Comparison of ENCODE assay signal across 9 mouse cellular contexts in the genomic region with DNA sequence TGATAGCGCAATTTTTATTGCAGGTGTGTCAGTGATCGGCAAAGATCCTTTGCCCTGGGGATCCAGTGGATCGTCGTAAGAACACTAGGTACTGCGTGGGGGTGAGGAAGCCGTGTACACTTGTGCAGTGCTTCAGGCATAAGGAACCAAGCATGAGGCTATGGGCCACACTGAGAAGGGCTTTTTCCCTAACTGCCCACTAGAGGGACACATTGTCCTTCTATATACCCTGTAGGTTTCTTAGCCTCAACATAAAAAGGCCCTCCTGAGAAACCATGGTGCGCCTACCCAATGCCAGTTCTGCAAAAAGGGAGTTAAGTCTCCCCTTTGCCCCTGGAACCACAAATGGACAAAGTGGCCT. TPM values are rescaled to one million over a fixed set of nuclear protein-coding genes. Genes with fewer than 3 reads are reported as not detected.
DNase-seq lines count a peak whose midpoint lies in the region; ATAC-seq lines count a peak whose summit lies in the region.
"Had no signal": no experiment of that assay in that cellular context is flagged by ENCODE, and none has a peak within 500 bp of the region (broad histone marks: within the 10 kb centered on the region; RNA-seq: fewer than 3 reads in every experiment).

No protein-coding gene starts in this region.

- WGBS in hindbrain, embryonic 14.5 days, result 42% methylated on average over 7 of the region's 7 CpGs

- no peak overlapping the region for H3K4me3 ChIP-seq in hindbrain, embryonic 14.5 days (replicated peaks; ENCODE audit: low read length)

- no peak overlapping the region for H3K27ac ChIP-seq in hindbrain, embryonic 14.5 days

- H3K27me3 ChIP-seq in hindbrain, embryonic 14.5 days (ENCODE audit: control insufficient read depth, insufficient read depth, low read length), result peaks cover 3% of the 10 kb centered on the region; the same call in 1 of the 2 replicates

- H3K9me3 ChIP-seq in hindbrain, embryonic 14.5 days (ENCODE audit: control insufficient read depth, low read length), result no peaks in the 10 kb centered on the region

- no peak overlapping the region for H3K4me2 ChIP-seq in hindbrain, embryonic 14.5 days (replicated peaks)

- H3K9ac ChIP-seq in hindbrain, embryonic 14.5 days, result no peak overlapping the region

- ATAC-seq in hindbrain, embryonic 14.5 days (ENCODE audit: low FRiP score), result peak; percentile 80
- ATAC-seq in megakaryocyte, adult 5-6 weeks (ENCODE audit: poor library complexity, severe bottlenecking), result peak; percentile 79

- peak; percentile 28 to 81 for DNase-seq in adrenal gland, adult (ENCODE audit: inconsistent age in 2 of 2, low spot score in 1 of 2)
- no peak for DNase-seq in adrenal gland, postnatal 4 days (ENCODE audit: low spot score in 2 of 2)
- peak; percentile 73 for DNase-seq in NIH3T3 (ENCODE audit: low read depth)
- peak; percentile 8 for DNase-seq in fibroblast of lung, adult 2 months (ENCODE audit: low read depth)
- peak; percentile 86 for DNase-seq in hindbrain, embryonic 14.5 days (ENCODE audit: low spot score)
- peak; percentile 60 for DNase-seq in left cerebral cortex, adult 11 months (ENCODE audit: low spot score)
- DNase-seq in skeletal muscle tissue, adult 2 months (ENCODE audit: low read depth, low spot score), result peak; percentile 30

- H3K4me1 ChIP-seq in hindbrain, embryonic 14.5 days (replicated peaks; ENCODE audit: control insufficient read depth, insufficient read depth, low read length), result no peaks in the 10 kb centered on the region

- no peaks in the 10 kb centered on the region for H3K36me3 ChIP-seq in hindbrain, embryonic 14.5 days (replicated peaks; ENCODE audit: control insufficient read depth, insufficient read depth)

RNA-seq across cellular contexts. Expression of gene Slco4a1, which starts 17.0 kb away (rescaled TPM):
- under 1 TPM; 0.59 TPM for total RNA-seq in adrenal gland, postnatal 4 days (2021)
- polyA plus RNA-seq in hindbrain, embryonic 14.5 days (2014; fragmentation: Nextera tagmentation; extraction: Ambion mirVana), result 1.4 and 2.2 TPM in 2 replicates
- total RNA-seq in megakaryocyte, adult 5-6 weeks (2015), result 2.6 and 2.7 TPM in 2 replicates
- 2.5 and 2.7 TPM in 2 replicates for total RNA-seq in megakaryocyte, adult 5-6 weeks (2017)

RNA-seq across cellular contexts. Expression of gene Ntsr1, which starts 26.7 kb away (rescaled TPM):
- under 1 TPM; 0.25 to 0.73 TPM for total RNA-seq in adrenal gland, postnatal 4 days (2021)
- polyA plus RNA-seq in hindbrain, embryonic 14.5 days (2014; fragmentation: Nextera tagmentation; extraction: Ambion mirVana), result 2.5 and 3.5 TPM in 2 replicates
- total RNA-seq in megakaryocyte, adult 5-6 weeks (2015), result not detected in 2 replicates
- not detected in 2 replicates for total RNA-seq in megakaryocyte, adult 5-6 weeks (2017)
- polyA plus RNA-seq: C2C12 had no signal

Comparison
In these comparisons a context has a peak if more than half of its experiments do, and no peak if none do; other contexts are left out.
1. DNase-seq: peak in adrenal gland, adult (2 of 2), NIH3T3 (single experiment), fibroblast of lung, adult 2 months (single experiment), hindbrain, embryonic 14.5 days (single experiment), left cerebral cortex, adult 11 months (single experiment) and skeletal muscle tissue, adult 2 months (single experiment); none in adrenal gland, postnatal 4 days (0 of 2).